Mouse (Mus musculus) myocyte (in vitro differentiated cells): ENCODE measurements at regions not wholly inside any gene's neighbourhood (a gene's known extent, or its start where the extent isn't known, plus 50 kb on each side); places are given as distances from the start of the nearest gene placed in this dataset.

Experiments
- H3K27me3 ChIP-seq: one replicate; pipeline ENCODE4 v1.6.1; 2011; ENCODE audit not compliant: control insufficient read depth, insufficient read depth, insufficient read length
- H3K36me3 ChIP-seq: one replicate; pipeline ENCODE4 v1.6.1; 2011; ENCODE audit not compliant: control insufficient read depth, insufficient read depth
- H3K4me2 ChIP-seq: one replicate; pipeline ENCODE4 v1.6.1; 2011; ENCODE audit warnings: low read depth, control low read depth
- H3K4me3 ChIP-seq: one replicate; pipeline ENCODE4 v1.5.1; 2011; ENCODE audit warnings: mild to moderate bottlenecking, control low read depth, moderate library complexity
- H3K79me2 ChIP-seq: one replicate; pipeline ENCODE4 v1.6.1; 2011; ENCODE audit not compliant: control insufficient read depth, insufficient read depth
- H3ac ChIP-seq: one replicate; pipeline ENCODE4 v1.6.1; 2011; ENCODE audit not compliant: control insufficient read depth, insufficient read length
- CEBPB ChIP-seq: IDR thresholded peaks from 2 replicates; pipeline ENCODE4 v1.6.1; 2011; ENCODE audit warnings: mild to moderate bottlenecking, moderate library complexity; ENCODE audit not compliant: poor library complexity, insufficient read depth, severe bottlenecking
- E2F4 ChIP-seq: IDR thresholded peaks from one replicate; pipeline ENCODE4 v1.6.1; 2011; ENCODE audit warnings: mild to moderate bottlenecking, control low read depth, moderate library complexity; ENCODE audit not compliant: insufficient read depth
- MAX ChIP-seq: IDR thresholded peaks from one replicate; pipeline ENCODE4 v1.6.1; 2011; ENCODE audit warnings: low read depth, mild to moderate bottlenecking, control low read depth
- MYOD1 ChIP-seq, 3 experiments: IDR thresholded peaks; one replicate each; pipeline ENCODE4 v1.6.1; 2011; ENCODE audit warnings: control low read depth in 2 of 3, low read depth in 2 of 3, mild to moderate bottlenecking in 2 of 3, moderate library complexity in 1 of 3; ENCODE audit not compliant: insufficient read length in 2 of 3, control insufficient read depth in 1 of 3
- MYOG ChIP-seq, 3 experiments: IDR thresholded peaks; one replicate each; pipeline ENCODE4 v1.6.1; 2011; ENCODE audit warnings: control low read depth in 2 of 3, low read depth in 2 of 3, mild to moderate bottlenecking in 2 of 3; ENCODE audit not compliant: insufficient read length in 2 of 3, control insufficient read depth in 1 of 3, insufficient read depth in 1 of 3
- POLR2A ChIP-seq: IDR thresholded peaks from one replicate; pipeline ENCODE4 v1.6.1; 2011; ENCODE audit warnings: low read depth, mild to moderate bottlenecking, control low read depth, moderate library complexity; ENCODE audit not compliant: insufficient read length
- POLR2AphosphoS2 ChIP-seq: IDR thresholded peaks from one replicate; pipeline ENCODE4 v1.6.1; 2011; ENCODE audit warnings: low read depth, control low read depth; ENCODE audit not compliant: insufficient read length
- REST ChIP-seq: IDR thresholded peaks from one replicate; pipeline ENCODE4 v1.6.1; 2011; ENCODE audit warnings: mild to moderate bottlenecking, control low read depth, moderate library complexity; ENCODE audit not compliant: insufficient read depth, insufficient read length
- SRF ChIP-seq: IDR thresholded peaks from one replicate; pipeline ENCODE4 v1.6.1; 2011; ENCODE audit warnings: low read depth; ENCODE audit not compliant: control insufficient read depth, insufficient read length
- TCF12 ChIP-seq: IDR thresholded peaks from one replicate; pipeline ENCODE4 v1.6.1; 2011; ENCODE audit warnings: mild to moderate bottlenecking, control low read depth; ENCODE audit not compliant: poor library complexity, insufficient read depth, severe bottlenecking
- TCF3 ChIP-seq: IDR thresholded peaks from one replicate; pipeline ENCODE4 v1.6.1; 2011; ENCODE audit warnings: low read depth, control low read depth; ENCODE audit not compliant: insufficient read length
- USF1 ChIP-seq: IDR thresholded peaks from one replicate; pipeline ENCODE4 v1.6.1; 2011; ENCODE audit warnings: low read depth, mild to moderate bottlenecking, control low read depth, moderate library complexity

- Histone ChIP-seq H3K27me3 (no peaks in the 10 kb centered on the region), H3K4me3 (no peak overlapping the region), H3K79me2 (no peaks in the 10 kb centered on the region), H3ac (no peak overlapping the region), H3K4me2 (no peak overlapping the region), H3K36me3 (no peaks in the 10 kb centered on the region)
- TF ChIP-seq E2F4, result no peak
- no peak for TF ChIP-seq MYOD1 (IDR thresholded peaks at IDR 0.05; ENCODE audit: control insufficient read depth in 1 of 3, insufficient read length in 2 of 3, low read depth in 2 of 3)
- no peak for TF ChIP-seq TCF3
- no peak for TF ChIP-seq REST
- TF ChIP-seq MYOG (IDR thresholded peaks at IDR 0.05; ENCODE audit: control insufficient read depth in 1 of 3, insufficient read depth in 1 of 3, insufficient read length in 2 of 3, low read depth in 2 of 3), result no peak
- no peak for TF ChIP-seq USF1
- TF ChIP-seq MAX, result no peak
- TF ChIP-seq CEBPB, result no peak
- no peak for TF ChIP-seq POLR2A
- TF ChIP-seq SRF, result no peak
- no peak for TF ChIP-seq TCF12
- no peak for TF ChIP-seq POLR2AphosphoS2
Measured at GRCm38 (mm10) chr7:137723361-137724040, 286.1 kb downstream of the Glrx3 start.

- Histone ChIP-seq H3K36me3 (no peaks in the 10 kb centered on the region), H3K79me2 (no peaks in the 10 kb centered on the region), H3ac (no peak overlapping the region), H3K4me2 (no peak overlapping the region), H3K4me3 (no peak overlapping the region), H3K27me3 (no peaks in the 10 kb centered on the region)
- no peak for TF ChIP-seq MAX
- TF ChIP-seq SRF, result no peak
- TF ChIP-seq POLR2A, result no peak
- TF ChIP-seq MYOD1 (IDR thresholded peaks at IDR 0.05; ENCODE audit: control insufficient read depth in 1 of 3, insufficient read length in 2 of 3, low read depth in 2 of 3), result no peak
- no peak for TF ChIP-seq TCF12
- no peak for TF ChIP-seq E2F4
Measured at GRCm38 (mm10) chr7:137726031-137726430, 288.6 kb downstream of the Glrx3 start.

- no peak overlapping the region for H3K4me2 ChIP-seq
- TF ChIP-seq POLR2A (no peak), MYOD1 (IDR thresholded peaks at IDR 0.05; ENCODE audit: control insufficient read depth in 1 of 3, insufficient read length in 2 of 3, low read depth in 2 of 3) (no peak), USF1 (no peak)
- no peaks in the 10 kb centered on the region for H3K79me2 ChIP-seq
- no peak overlapping the region for H3ac ChIP-seq
- no peak overlapping the region for H3K4me3 ChIP-seq
- no peaks in the 10 kb centered on the region for H3K27me3 ChIP-seq
- no peaks in the 10 kb centered on the region for H3K36me3 ChIP-seq
Measured at GRCm38 (mm10) chr7:137735873-137736527, 298.6 kb downstream of the Glrx3 start.

GRCm38 (mm10) chr7:137741702-137742101 lies 304.3 kb downstream of the Glrx3 start:
- Histone ChIP-seq H3K4me2 (no peak overlapping the region), H3K36me3 (no peaks in the 10 kb centered on the region), H3K79me2 (no peaks in the 10 kb centered on the region), H3K4me3 (no peak overlapping the region), H3K27me3 (no peaks in the 10 kb centered on the region), H3ac (no peak overlapping the region)
- TF ChIP-seq TCF3, result no peak
- no peak for TF ChIP-seq USF1
- no peak for TF ChIP-seq CEBPB
- TF ChIP-seq MYOG (IDR thresholded peaks at IDR 0.05; ENCODE audit: control insufficient read depth in 1 of 3, insufficient read depth in 1 of 3, insufficient read length in 2 of 3, low read depth in 2 of 3), result no peak
- TF ChIP-seq SRF, result no peak
- TF ChIP-seq E2F4, result no peak
- no peak for TF ChIP-seq POLR2AphosphoS2
- TF ChIP-seq POLR2A, result no peak

- Histone ChIP-seq H3K36me3 (no peaks in the 10 kb centered on the region), H3K79me2 (no peaks in the 10 kb centered on the region), H3K27me3 (no peaks in the 10 kb centered on the region), H3ac (no peak overlapping the region), H3K4me2 (no peak overlapping the region), H3K4me3 (no peak overlapping the region)
- no peak for TF ChIP-seq MAX
- no peak for TF ChIP-seq TCF12
- no peak for TF ChIP-seq MYOG (IDR thresholded peaks at IDR 0.05; ENCODE audit: control insufficient read depth in 1 of 3, insufficient read depth in 1 of 3, insufficient read length in 2 of 3, low read depth in 2 of 3)
- TF ChIP-seq TCF3, result no peak
- TF ChIP-seq SRF, result no peak
- TF ChIP-seq MYOD1 (IDR thresholded peaks at IDR 0.05; ENCODE audit: control insufficient read depth in 1 of 3, insufficient read length in 2 of 3, low read depth in 2 of 3), result no peak
- TF ChIP-seq REST, result no peak
- TF ChIP-seq POLR2A, result no peak
- no peak for TF ChIP-seq USF1
- no peak for TF ChIP-seq E2F4
- no peak for TF ChIP-seq POLR2AphosphoS2
- no peak for TF ChIP-seq CEBPB
Measured at GRCm38 (mm10) chr7:137742297-137742751, 304.9 kb downstream of the Glrx3 start.
